Mouse (Mus musculus): ENCODE results near the gene Tmem141.

Gene Tmem141

DNA sequence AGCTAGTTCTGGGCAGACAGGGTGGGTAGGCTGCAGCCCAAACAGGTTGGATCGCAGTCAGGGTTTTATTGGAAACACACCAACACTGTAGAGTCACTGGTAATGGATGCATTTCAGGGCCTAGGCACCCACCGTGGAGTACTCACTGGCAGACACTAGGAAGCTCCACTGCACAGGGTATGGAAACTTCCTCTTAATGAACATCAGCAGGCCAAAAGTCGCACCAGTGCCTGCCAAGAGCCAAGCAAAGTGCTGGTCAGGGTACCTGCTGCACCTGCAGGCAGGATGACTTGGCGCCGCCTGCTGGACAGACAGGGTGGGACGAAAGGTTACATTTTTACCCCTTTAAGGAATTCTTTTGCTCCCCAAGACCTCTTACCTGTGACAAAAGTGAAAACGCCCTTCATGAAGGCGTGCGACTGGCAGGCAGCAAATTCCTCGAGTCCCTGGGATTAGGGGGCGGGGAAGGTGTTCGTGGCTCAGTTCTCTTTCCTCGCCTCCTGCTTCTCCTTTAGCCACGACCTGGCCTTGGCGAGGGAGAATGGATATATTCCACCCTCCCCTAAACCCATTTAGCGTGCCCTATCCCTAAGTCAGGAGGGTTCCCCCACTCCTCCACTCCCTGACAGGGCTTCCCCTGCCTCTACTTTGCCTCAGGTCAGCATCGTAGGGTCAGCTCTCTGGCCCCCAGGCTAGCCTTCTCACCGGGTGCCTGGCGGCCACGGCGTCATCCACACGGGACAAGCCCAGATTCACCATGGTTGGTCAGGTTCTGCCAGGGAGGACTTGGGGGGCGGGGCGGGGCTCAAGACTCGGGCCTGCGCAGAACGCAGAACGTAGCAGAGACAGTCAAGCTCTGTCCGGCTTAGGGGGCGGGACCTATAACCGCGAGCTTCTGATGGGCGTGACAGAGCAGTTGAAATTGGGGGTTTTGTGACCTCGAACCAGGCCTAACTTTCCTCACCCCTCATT, at the start of gene Tmem141:
Tmem141 (minus strand) TSS at position 777 of the 972 bp plus-strand sequence.
- peak; percentile 77 for DNase-seq (ENCODE audit: low read depth)

DNA sequence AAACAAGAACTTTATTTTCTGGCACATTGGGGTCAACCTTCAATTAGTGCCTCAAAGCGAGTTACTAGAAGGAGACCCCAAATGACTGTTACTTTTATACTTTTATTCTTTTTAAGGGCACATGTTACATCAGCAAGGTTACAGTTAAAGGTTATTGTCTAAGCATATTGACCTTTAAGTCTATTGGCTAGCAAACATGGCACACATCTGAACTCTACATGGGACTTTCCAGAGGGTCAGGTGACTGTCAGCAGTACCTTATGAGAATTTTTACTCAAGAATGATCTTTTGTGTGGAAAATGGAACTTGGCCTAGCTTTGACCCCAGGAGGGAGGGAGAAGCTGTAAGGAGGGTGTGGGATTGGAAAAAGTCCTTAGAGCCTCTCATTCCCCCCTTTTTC, 44.7 kb upstream of the Tmem141 start:
- DNase-seq (ENCODE audit: low read depth), result no peak

DNA sequence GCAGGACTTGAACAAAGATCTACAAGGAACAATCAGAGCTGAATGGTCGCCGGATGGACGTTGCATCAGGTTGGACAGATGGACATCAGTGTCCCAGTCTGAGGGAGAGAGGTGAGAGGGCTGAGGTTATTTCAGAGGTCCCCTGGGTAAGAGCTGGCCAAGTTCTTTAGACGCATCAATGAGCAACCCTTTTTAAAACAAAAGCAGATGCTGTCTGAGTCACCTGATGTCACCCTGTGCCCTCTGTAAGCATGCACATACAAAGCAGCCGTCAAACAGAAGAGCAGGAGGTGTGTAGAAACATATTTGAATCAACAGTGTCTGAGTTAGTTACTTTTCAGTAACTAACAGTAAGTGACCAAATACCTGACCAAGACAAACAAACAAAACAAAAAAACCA, 42.3 kb upstream of the Tmem141 start:
- DNase-seq (ENCODE audit: low read depth), result no peak

DNA sequence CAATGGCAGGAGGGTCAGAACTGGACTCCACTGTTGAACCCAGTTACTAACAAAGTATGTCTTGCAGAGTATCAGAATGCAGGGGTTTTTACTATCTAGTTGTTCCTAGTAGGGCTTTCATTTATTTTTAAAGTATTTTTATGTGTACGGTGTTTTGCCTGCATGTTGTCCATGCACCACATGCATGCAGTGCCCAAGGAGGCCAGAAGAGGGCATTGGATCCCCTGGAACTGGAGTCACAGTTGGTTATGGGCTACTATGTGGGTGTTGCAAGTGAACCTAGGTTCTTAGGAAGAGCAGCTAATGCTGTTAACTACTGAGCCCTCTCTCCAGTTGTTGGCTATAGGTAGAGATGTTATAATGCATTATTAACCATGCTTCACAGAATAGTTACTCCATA, 41.7 kb upstream of the Tmem141 start:
- DNase-seq (ENCODE audit: low read depth), result peak; percentile 45

DNA sequence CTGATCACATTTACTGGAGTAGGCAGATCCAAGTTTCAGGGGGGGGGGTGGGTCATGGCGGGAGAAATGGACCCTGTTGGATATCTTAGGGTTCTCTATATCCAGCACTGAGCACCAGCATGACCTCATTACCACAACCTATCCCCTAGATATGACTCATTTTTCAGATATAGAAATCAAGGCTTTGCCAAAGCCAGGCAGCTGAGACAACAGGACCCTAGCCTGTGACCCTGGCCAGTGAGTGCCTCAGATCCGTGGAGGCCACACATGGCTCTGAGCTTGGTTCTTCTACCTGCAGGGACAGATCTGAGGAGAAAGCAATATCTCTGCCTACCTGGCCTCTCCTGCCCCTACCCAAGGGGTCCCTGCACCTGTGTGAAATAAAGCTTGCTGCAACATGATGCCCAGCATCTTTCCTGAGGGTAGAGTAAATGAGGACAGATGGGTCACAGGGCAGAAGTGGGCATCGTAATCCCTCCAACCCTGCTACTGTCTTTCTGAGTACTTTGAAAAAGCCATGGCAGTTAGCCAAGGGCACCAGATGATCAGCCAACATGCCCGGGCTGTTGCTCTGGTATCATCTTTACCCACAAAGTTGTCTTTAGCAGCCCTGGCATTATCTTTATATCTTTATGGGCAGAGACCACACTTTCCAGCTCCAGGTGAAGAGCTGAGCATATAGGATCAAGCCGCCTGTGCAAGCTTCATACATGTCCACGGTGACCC, 39.6 kb upstream of the Tmem141 start:
- no peak for DNase-seq (ENCODE audit: low read depth)

DNA sequence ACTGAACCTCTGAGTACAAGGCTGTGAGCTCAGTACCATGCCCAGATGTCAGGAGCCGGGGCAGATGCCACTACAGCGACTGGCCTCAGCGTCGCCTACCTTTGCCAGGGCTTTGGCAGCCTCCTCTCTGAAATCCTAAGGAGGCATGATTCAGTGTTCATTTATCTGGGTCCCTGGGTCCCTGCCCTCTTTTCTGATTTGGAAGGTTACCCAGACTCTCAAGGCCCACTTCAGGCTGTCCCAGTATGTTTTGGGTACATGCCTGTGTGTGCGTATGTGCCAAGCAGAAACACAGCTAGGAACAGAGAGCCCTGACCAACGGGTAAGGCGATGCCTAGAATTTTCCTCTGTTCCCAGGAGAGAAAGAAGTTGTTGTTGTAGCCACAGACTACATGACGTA, 38.5 kb upstream of the Tmem141 start:
- no peak for DNase-seq (ENCODE audit: low read depth)

DNA sequence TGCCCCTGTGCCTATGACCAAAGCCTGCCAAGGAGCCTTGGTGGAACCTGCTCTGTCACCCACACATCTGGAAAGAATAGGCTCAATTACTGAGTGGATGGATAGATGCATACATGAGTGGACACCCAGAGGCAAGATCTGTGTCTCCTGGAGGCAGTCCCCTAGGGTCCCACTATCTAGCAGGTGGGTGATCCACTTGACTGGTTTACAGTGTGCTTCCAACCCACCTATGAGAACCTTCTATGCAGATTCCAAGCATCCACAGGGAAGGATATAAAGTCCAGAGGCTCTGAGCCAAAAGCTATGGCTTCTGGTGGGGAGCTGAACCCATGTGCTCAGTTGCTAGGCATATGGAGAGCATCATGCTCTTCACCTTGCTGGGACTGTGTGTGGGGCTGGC, 35.8 kb upstream of the Tmem141 start, which contains the start of gene Lcn5:
Lcn5 (plus strand) TSS at position 301 of the 400 bp plus-strand sequence.
- no peak for DNase-seq (ENCODE audit: low read depth)

DNA sequence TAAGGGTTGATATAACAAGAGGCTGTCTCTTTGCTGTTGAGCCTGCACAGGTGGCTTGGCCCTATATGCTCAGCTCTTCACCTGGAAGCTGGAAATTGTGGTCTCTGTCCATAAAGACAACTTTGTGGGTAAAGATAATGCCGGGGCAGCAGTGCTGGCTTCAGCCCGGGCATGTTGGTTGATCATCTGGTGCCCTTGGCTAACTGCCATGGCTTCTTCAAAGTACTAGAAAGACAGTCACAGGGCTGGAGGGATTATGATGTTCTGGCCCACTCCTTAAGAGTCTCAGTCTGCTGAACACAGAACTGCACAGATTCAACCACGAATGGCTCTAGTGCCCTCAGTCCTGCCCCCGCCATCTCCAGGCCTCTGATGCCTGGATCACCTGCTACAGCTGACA, 35.4 kb upstream of the Tmem141 start:
- no peak for DNase-seq (ENCODE audit: low read depth)

DNA sequence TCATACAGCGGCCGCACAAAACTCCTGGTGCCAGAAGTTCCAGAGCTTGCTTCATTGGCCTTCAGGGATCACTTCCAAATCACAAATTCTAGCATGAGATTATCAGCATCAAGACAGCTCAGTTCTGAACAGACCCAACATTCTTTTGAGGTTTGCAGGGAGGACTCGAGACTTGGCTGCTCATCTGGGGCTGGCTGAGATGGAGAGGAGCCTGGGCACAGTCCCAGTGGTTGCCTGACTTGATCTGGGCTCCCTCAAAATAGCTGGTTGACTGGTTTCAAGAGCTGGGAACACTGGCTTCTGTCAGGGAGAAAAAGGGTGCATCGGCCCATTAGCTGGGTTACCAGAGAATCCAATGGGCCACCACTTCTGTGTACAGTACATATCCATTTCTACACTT, 34.9 kb upstream of the Tmem141 start:
- DNase-seq (ENCODE audit: low read depth), result no peak

DNA sequence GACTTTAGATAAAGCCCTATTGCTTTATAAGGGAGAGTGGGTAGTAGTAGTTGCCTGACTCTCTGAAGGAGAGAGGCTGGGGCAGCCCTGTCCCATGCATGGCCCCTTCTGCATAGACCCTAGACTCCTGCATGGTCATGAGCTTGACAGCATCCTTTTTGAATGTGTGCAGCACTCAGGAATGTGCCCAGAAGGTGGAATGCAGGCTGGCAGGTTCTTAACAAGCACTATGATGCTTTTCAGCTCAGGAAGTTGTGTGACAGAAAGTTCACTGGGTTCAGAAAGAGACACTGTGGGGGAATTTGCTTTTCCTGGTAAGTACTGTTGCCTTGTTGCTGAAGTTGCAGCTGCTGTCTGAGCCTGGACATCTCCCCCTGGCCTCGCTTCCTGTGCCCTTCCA, 32.7 kb upstream of the Tmem141 start:
- DNase-seq (ENCODE audit: low read depth), result no peak

DNA sequence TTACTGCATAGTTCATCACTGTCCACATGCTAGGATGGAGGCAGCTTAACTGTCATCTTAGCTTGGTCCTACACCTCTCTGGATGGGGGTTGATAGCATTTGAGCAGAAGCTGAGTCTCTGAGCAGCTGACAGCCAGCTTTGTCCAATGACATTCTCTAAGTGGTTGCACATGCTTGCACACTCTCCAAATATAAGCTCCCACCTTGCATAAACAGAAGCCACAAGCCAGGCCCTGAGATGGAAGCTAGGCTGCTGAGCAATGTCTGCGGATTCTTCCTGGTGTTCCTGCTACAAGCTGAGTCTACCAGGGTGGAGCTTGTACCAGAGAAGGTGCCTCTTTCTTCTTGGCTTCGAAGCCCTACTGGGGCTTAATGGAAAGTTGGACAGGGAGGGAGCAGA, 31.1 kb upstream of the Tmem141 start, which contains the start of gene Lcn8:
Lcn8 (plus strand) TSS at position 219 of the 400 bp plus-strand sequence.
- DNase-seq (ENCODE audit: low read depth), result no peak

DNA sequence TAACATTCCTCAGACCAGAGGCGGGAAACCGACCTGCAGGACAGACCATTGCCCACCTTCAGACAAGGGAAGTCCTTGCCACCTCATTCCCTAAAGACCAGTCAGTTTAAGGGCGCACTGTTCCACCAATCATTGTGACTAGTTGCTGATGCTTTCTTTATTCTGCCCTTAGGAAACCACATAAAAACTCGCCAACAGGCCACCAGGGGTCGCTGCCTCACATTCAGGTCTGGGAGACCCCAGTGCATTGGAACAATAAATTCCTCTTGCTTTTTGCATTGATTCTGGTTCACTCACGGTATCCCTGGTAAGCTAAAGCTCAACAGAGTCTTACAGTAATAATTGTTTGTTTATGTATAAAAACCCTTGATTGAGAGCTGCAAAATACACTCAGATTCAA, 18.1 kb upstream of the Tmem141 start:
- DNase-seq (ENCODE audit: low read depth), result peak; percentile 54

DNA sequence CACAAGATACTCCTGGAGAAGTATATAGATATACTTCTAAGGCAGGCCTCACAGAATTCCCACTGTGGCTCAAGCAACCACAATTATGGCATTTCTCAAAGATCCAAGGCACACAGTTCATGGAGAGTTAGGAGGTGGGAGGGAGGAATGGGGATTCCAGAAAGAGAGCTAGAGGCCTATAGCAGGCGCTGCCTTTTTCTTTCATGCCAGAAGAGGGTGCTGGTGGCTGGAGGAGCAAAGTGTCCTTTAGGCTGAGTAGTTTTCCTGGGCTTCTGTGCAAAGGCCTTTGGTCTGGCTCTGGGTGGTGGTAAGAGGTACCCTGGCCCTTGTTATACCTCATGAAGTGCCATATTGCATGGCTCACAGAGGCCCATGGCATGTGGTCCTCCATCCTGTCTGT, 12.2 kb upstream of the Tmem141 start:
- no peak for DNase-seq (ENCODE audit: low read depth)

DNA sequence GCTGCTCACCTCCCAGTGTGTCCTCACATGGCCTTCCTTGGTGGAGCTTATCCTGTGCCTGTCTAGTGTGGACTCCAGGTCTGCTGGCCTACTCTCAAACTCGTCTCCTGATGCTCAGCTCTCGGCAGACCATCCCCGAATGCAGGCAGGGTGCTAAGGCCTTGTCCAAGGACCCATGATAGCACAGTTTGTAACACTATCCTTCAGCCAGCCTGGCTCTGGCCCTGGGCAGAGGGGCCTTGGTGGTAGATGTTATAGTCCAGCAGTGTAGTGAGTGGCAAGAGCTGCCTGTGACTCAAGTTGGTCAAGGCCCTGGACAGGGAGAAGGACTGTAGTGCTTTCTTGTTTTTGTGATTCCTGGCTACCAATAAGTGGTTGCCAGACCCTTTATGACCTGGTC, 11.8 kb upstream of the Tmem141 start:
- DNase-seq (ENCODE audit: low read depth), result no peak

DNA sequence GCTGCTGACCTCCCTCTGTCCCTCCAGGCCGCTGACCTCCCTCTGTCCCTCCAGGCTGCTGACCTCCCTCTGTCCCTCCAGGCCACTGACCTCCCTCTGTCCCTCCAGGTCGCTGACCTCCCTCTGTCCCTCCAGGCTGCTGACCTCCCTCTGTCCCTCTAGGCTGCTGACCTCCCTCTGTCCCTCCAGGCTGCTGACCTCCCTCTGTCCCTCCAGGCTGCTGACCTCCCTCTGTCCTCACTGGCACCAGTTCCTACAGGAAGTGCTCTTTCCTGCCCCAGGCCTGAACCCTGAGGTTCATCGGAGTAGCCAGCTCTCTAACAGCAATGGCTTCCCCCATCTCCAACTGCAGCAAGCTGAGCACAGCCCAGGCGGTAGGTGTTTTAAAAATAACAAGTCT, 6.9 kb upstream of the Tmem141 start:
- DNase-seq (ENCODE audit: low read depth), result no peak

DNA sequence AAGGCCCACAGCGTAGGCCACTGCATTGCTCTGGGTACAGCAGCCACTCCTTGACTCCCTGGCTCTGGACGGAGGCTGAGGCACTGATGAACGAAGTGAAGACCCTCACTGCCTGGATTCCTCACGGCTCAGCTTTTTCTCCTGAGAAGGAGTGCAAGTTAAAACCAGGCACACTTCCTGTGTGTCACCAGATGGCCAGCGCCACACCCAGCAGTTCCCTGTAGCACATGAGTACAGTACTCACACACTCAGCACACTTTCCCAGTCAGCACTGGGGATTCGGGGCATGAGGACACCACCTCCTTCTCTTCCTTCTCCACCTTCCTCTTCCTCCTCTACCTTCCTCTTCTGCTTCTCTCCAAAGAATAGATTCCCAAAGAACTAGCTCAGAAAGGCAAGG, 6.0 kb upstream of the Tmem141 start, which contains the start of gene Fcna:
Fcna (minus strand) TSS at position 220 of the 400 bp plus-strand sequence.
- no peak for DNase-seq (ENCODE audit: low read depth)

DNA sequence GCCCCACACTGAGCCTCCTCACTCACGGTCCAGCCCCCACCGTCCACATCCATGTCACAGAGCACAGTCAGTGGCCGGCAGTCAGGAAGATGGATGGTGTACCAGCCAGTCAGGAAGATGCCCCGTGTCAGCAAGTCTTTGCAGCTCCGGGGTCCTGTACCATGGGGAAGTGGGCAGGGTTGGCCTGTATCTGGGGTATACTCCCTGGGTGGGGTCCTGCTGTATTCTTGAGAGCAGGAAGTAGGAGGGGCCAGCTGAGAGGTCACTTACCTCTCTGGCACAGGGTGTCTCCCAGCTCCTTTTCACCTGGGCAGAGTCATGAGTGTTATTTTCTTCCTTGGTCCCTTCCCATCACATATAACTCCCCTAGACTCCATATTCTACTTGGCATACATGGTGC, 4.2 kb upstream of the Tmem141 start:
- DNase-seq (ENCODE audit: low read depth), result no peak

DNA sequence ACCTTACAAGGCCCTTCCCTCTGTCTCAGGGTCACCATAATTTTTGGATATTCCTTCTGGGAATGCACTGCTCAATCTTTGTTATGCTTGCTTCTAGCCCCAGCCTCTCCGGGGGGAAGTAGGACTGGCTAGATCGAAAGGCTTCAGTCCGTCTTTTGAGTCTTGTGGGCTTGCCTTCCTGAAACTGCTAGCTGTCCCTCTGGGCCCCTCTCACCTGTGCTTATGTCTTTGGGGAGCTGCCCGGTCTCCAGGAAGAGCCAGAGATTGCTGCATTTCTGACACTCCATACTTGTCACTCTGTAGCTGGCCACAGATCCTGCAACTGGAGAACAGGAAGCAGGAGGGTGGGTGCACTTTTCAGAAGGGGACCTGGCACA, 965 bp downstream of the Tmem141 start:
- DNase-seq (ENCODE audit: low read depth), result no peak

DNA sequence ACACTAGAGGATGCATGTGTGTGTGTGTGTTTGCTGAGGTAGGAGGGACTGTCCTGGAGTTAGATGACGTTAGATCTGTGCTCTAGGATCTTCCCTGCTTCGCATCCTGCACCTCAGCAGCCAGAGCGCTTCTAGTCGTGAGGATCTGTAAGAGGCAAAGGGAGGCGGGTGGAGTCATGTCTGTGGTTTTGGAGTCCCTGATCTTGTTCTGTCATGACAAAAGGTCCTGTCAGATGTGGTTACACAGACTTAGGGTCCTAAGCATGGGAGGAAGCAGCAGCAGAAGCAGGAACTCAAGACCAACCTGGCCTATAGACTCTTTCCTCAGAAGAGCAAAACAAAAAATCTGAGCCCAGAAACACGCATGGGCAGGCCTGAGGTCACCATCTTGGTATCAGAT, 1.4 kb downstream of the Tmem141 start:
- peak; percentile 73 for DNase-seq (ENCODE audit: low read depth)

DNA sequence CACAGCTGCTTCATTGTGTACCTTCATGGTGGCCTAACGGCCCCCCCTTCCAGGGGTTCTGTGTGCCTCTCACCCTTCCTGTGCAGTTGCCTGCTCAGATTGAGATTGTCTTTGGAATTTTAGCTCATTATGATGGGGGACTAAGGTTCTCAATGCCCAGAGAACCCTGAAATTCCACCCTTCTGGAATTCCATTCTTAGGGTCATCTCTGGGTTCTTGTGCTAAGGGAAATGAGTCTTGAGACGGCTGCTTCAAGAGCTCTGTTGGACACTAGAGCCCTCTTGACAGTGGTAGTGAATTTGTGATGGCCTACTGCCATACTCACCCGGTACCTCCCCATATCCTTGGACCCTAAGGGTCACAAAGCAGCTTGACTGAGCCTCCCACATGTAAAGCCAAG, 4.2 kb downstream of the Tmem141 start, which contains the start of gene Ccdc183:
Ccdc183 (minus strand) TSS at position 101 of the 400 bp plus-strand sequence.
- no peak for DNase-seq (ENCODE audit: low read depth)

DNA sequence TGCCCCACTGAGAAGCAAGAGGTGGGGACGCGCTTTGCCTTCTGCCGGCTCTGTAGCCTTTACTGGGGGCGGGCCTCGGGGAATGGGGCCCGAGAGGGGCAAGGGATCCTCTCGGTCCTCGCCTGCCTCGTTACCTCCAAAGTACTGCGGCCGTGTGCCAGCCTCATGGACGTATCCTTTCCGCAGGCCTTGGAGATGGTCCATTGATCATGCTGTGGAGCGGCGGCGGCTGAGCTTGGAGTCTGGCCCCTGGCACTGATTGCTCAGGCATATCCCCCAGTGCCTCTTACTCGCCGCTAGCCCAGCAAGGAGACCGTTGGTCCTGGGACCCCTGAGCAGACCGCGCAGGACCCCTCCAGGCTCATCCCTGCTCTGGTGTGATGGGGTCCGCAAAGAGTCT, 5.4 kb downstream of the Tmem141 start:
- no peak for DNase-seq (ENCODE audit: low read depth)

DNA sequence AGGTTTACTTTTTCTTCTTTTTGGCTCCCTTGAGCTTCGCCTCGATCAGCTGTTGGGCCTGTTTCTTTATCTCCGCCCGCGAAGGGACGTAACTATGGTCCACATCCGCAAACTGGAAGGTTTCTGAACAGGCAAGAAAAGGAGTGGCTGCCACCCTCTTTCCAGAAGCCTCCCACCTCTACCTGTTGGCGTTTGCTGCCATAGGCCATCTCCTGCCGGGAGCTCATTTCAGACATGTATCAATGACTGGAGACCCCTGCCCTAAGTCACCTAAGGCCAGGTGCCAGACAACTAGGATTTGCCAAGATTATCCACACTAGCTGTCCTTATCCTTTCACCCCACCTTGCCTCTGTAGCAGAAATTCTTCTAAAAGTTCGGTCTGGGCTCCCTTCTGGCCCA, 13.1 kb downstream of the Tmem141 start:
- DNase-seq (ENCODE audit: low read depth), result no peak

Data from naive thymus-derived CD4-positive, alpha-beta T cell, adult 2 months (primary cell).